Mouse (Mus musculus) brown adipose tissue, adult 24 weeks (tissue): ENCODE measurements around the gene Xrcc5. TPM values are rescaled to one million over a fixed set of nuclear protein-coding genes. Genes with fewer than 3 reads are reported as not detected.

Experiments used
- H3K27ac ChIP-seq: fragments of 200-500 bp; replicated peaks from 2 replicates; pipeline ENCODE4 v1.5.1; 2012; ENCODE audit warnings: low read depth, mild to moderate bottlenecking, low read length
- H3K4me1 ChIP-seq: fragments of 200-500 bp; 2 replicates; pipeline ENCODE4 v1.6.1; 2012; ENCODE audit warnings: low read length, mixed read lengths; ENCODE audit not compliant: control insufficient read depth, insufficient read depth, insufficient read length
- H3K4me3 ChIP-seq: fragments of 200-500 bp; 2 replicates; pipeline ENCODE4 v1.5.1; 2012; ENCODE audit warnings: low read depth, mild to moderate bottlenecking, low read length, moderate library complexity; ENCODE audit not compliant: insufficient read depth
- polyA plus RNA-seq: library from polyadenylated mRNA; stranded (reverse); fragments of >200 nt; gene quantifications from 2 replicates; pipeline ENCODE4 v1.2.4, GENCODE M21; 2012; ENCODE audit not compliant: missing spikeins, insufficient read depth, insufficient read length

Xrcc5 gene
- polyA plus RNA-seq, 1 experiment: 6.1 TPM

- Histone ChIP-seq H3K4me1 (no peaks in the 10 kb centered on the region), H3K4me3 (no peak overlapping the region), H3K27ac (no peak overlapping the region)
Observed at GRCm38 (mm10) chr1:72347873-72348272, 40.7 kb downstream of the Xrcc5 start.

- H3K4me1 ChIP-seq: no peaks in the 10 kb centered on the region
- no peak overlapping the region for H3K4me3 ChIP-seq
- H3K27ac ChIP-seq: no peak overlapping the region
Observed at GRCm38 (mm10) chr1:72354856-72355255, 47.6 kb downstream of the Xrcc5 start.

DNA sequence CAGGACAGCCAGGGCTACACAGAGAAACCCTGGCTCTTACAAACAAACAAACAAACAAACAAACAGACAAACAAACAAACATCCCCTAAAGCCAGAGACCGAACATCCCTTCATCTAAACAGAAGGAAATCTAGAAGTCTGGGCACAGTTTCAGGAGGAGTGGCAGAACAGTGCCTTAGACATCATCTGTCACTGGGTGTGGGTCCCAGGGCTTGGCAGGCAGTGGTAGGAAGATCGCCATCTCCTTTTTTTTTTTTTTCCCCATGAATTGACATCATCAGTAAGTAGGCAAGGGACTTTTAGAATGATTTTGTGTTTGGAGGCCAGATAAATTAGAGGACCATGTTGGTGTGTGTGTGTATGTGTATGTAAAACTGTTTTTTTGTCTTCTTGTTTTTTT, 51.0 kb downstream of the Xrcc5 start:
- no peak overlapping the region for H3K27ac ChIP-seq
- no peaks in the 10 kb centered on the region for H3K4me1 ChIP-seq
- no peak overlapping the region for H3K4me3 ChIP-seq

DNA sequence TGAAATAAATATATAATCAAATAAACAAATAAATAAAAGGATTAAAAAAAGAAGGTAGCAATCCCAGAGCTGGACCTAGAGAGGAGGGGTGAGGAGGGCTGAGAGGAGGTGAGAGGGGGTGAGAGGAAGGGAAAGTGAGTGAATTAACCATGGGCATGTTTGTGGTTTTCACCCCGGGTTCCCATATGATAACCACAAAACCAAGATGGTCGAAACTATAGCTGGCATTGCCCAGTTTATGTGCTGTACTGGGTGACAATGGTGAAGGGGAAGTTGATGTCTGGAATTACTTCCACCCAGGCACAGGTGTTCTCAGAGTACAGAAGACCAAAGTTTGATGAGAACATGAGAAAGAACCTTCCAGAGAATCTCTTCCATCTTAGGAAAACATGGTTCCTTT, 52.2 kb downstream of the Xrcc5 start:
- Histone ChIP-seq H3K4me3 (no peak overlapping the region), H3K27ac (no peak overlapping the region), H3K4me1 (no peaks in the 10 kb centered on the region)

GRCm38 (mm10) chr1:72360809-72361208, 53.6 kb downstream of the Xrcc5 start:
- no peaks in the 10 kb centered on the region for H3K4me1 ChIP-seq
- no peak overlapping the region for H3K4me3 ChIP-seq
- H3K27ac ChIP-seq: no peak overlapping the region

DNA sequence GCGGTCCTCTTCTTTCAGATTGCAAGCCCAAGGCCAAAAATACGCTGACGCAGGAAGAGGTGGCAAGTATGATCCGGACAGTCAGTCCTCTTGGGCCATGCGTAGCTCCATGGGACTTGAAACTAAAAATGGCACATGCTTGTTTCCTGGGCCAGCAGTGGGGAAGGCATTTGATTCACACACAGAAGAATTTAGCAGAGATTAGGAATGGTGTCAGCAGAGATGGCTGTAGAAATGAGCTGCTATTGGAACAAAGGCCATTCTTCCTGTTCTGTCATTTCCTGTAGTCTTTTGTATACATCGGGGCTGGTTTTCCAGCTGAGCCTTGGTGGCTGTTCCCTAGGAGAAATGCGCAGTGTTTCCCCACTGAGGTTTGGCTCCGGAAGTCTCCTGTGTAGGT, 57.4 kb downstream of the Xrcc5 start:
- Histone ChIP-seq H3K27ac (no peak overlapping the region), H3K4me3 (no peak overlapping the region), H3K4me1 (no peaks in the 10 kb centered on the region)

DNA sequence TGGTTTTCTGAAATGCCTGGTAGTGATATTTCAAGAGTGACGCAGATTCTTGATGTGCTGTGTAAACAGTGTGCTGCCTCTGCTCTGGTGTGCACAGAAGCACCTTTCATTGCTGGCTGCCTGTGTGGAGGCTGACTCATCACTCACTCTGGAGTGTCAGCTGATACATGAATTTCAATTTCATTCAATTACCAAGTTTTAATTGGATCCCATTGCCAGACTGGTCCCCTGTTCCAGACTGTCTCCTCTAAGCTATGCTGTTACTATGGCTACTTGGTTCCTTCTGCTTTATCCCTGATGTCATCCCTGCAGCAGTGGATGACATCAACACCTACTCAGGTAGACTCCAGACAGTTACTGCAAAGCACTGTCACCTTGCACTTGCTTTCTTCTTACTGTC, 65.3 kb downstream of the Xrcc5 start:
- Histone ChIP-seq H3K4me1 (no peaks in the 10 kb centered on the region), H3K27ac (no peak overlapping the region), H3K4me3 (no peak overlapping the region)

DNA sequence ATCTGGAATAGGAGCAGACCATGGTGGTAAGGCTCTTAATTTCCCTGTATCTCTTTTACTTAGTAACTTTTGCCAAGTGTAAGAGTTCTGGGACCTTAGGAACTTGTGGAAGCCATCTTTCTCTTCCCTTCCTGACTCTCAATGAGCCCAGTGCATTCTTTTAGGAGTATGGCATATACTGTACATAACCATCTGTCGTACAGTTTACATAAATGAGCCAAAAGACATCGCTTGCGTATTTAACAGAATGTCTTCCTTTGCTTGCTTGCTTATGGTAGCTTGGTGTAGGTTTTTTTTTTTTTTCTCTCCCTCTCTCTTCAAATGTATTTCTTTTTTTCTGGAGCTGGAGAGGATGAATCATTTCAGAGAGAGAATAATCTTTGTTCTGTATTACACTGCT, 65.7 kb downstream of the Xrcc5 start:
- Histone ChIP-seq H3K27ac (no peak overlapping the region), H3K4me3 (no peak overlapping the region), H3K4me1 (no peaks in the 10 kb centered on the region)

DNA sequence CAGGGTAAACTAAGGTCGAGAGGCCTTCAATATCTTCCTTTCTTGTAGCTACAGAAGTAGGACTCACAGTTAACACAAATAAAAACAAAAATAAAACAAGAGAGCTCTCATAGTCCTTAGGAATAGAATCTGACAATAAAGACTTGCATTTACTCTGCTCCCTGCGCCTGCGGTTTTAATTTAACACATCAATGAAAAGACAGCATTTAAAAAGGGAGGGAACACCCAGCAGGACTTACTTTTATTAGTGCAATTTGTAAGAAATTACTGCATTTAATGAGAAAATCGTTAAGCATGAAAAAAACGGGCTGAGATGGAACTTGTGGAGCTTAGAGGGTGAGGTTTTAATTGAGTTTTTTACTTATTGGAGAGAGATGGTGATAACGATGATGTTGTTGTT, 66.4 kb downstream of the Xrcc5 start:
- Histone ChIP-seq H3K27ac (no peak overlapping the region), H3K4me3 (no peak overlapping the region), H3K4me1 (no peaks in the 10 kb centered on the region)

DNA sequence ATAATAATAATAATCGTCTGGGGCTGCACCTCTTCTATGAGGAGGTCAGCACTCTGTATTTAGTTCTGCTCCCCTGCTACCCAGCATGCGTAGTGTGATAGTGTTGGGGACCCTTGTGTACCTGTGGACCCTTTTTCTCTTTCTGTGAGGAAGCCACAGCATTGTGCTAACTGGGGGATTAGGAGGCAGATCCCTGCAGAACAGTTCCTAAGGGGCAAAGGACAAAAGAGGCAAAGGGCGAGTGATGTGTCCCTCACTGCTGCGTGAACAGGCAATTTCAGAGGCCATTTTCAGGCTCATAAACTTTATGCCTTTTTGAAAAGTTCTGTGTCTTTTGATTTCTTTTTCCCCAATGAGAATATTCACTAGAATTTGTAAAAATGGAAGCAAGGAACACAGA, 66.8 kb downstream of the Xrcc5 start:
- H3K27ac ChIP-seq: no peak overlapping the region
- no peak overlapping the region for H3K4me3 ChIP-seq
- H3K4me1 ChIP-seq: no peaks in the 10 kb centered on the region

DNA sequence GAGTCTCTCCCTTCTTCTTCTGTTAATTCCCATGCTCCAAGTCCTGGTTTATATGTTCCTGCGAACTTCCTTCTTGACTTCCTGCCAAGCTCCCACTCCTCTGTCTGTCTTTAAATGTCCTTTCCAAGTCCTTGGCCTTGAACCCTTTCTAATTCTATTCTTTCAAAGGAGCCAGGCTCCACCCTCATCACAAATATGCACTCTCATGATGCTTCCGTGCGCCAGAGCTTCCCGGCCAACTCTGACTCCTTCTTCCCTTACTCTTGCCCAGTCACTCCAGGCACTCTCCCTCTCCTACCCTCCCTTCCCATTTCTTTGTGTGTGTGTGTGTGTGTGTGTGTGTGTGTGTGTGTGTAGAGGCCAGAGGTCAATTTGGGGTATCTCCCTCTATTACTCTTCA, 70.9 kb downstream of the Xrcc5 start:
- Histone ChIP-seq H3K4me3 (no peak overlapping the region), H3K27ac (no peak overlapping the region), H3K4me1 (no peaks in the 10 kb centered on the region)

GRCm38 (mm10) chr1:72379752-72380353, 72.6 kb downstream of the Xrcc5 start:
- Histone ChIP-seq H3K4me3 (no peak overlapping the region), H3K27ac (no peak overlapping the region), H3K4me1 (no peaks in the 10 kb centered on the region)

- no peaks in the 10 kb centered on the region for H3K4me1 ChIP-seq
- H3K27ac ChIP-seq: no peak overlapping the region
- no peak overlapping the region for H3K4me3 ChIP-seq
Observed at GRCm38 (mm10) chr1:72380544-72380943, 73.3 kb downstream of the Xrcc5 start.

GRCm38 (mm10) chr1:72383056-72383455, 75.8 kb downstream of the Xrcc5 start:
- no peak overlapping the region for H3K27ac ChIP-seq
- H3K4me3 ChIP-seq: no peak overlapping the region
- H3K4me1 ChIP-seq: no peaks in the 10 kb centered on the region

GRCm38 (mm10) chr1:72383651-72384050, 76.4 kb downstream of the Xrcc5 start:
- Histone ChIP-seq H3K27ac (no peak overlapping the region), H3K4me1 (no peaks in the 10 kb centered on the region), H3K4me3 (no peak overlapping the region)

DNA sequence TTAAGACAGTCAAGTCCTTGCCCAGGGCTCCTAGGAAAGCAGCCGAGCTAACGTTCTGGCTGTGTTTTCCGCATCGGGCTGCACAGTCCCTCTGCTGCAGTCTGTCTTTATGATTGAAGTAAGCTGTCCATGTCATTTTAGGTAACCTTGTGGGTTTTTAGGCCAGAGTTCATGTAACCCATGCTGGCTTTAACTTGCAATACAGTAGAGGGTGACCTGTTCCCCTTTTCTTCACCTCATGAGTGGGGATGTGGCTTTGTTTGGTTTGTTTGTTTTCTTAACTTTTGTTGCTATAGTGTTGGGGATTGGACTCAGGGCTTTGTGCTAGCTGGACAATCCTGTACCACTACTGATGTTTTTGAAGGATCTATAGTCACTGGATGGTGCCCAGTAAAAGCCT, 83.2 kb downstream of the Xrcc5 start:
- Histone ChIP-seq H3K4me3 (no peak overlapping the region), H3K4me1 (no peaks in the 10 kb centered on the region), H3K27ac (no peak overlapping the region)
